Mouse (Mus musculus) kidney, adult 10 weeks (tissue): ENCODE measurements around the gene Ccdc78. TPM values are rescaled to one million over a fixed set of nuclear protein-coding genes. Genes with fewer than 3 reads are reported as not detected.

ENCODE experiments used
- polyA plus RNA-seq: library from polyadenylated mRNA; stranded (reverse); fragments of 350-450 nt; fragmentation: Illumina TruSeq; extraction: RNeasy Lipid Tissue Mini Kit (QIAGEN cat#74804); gene quantifications from one replicate; pipeline ENCODE4 v1.2.3, GENCODE M21; 2014; ENCODE audit warnings: low read depth, low replicate concordance

Gene Ccdc78
- polyA plus RNA-seq = not detected

DNA sequence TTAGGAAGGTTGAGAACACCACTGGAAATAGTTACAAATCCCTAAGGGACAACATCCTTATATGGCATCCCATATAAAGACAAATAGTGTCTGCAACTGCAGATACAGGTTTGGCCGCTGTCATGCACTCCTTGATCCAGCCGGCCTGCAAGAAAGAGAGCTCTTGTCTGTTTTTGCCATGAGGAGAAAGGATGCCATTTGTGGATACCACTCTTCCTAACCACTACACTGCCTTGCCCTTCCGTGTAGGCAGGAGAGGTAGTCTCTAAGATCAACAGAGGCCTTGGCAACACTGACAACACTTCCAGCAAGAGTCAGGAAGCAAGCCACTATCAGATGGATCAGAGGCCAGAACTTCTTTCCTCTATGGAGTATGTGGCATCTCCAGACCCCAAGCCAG is at the start of gene Ccdc78:
Gene Ccdc78, plus strand, starts transcription at position 301 of the 400 bp plus-strand sequence.

GRCm38 (mm10) chr17:25754241-25754640 is 32.1 kb upstream of the Ccdc78 start, which contains the start of gene Msln:
Gene Msln, minus strand, starts transcription at chr17:25754378.

GRCm38 (mm10) chr17:25773549-25774120 is 12.7 kb upstream of the Ccdc78 start, which contains the start of gene Narfl:
Gene Narfl, plus strand, starts transcription at chr17:25773776.

GRCm38 (mm10) chr17:25785281-25785745 is 1.1 kb upstream of the Ccdc78 start, which contains the start of gene Haghl:
Gene Haghl, minus strand, starts transcription at chr17:25785673.

DNA sequence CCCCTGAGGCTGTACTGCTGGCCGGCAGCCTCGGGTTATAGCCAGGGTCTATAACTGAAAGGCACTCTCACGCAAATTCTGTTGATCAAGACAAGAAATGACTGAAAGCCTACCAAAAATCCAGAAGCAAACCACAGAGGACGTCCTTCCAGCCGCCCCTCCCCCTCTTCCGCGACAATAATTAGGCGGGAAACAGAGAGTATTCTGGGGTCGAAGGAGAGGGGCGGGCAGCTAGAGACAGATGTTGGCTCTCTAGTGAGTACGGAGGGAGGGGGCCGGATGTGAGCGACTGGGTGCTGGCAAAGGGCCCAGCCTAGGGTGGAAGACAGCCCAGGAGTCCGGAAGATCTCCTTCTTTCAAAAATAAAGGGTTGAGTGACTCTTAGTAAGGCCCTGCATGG is 6.2 kb downstream of the Ccdc78 start, which contains the start of gene Fam173a:
Gene Fam173a, minus strand, starts transcription at position 287 of the 400 bp plus-strand sequence.

DNA sequence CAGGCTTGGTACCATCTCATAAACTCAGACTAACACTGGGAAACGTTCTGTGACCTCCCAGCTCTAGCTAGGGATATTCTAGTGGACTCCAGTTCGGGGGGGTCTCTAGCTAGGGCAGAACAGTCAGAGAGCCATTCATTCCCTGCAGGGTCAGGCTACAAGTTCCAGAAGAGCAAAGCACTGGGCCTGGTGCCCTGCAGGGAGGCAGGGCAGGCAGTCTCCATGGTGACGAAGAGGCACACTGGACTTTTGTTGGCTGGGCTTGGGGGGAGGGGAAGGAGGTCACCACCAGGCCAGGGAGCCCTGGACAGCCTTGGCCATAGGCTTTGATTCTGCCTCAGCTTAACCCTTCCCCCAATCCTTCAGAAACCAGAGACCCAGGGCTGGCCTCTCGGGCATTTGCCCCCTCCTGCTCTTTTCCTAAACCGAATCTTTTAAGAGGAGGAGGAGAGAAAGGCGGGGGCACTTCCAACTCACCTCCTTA is 9.3 kb downstream of the Ccdc78 start, which contains the start of gene AC134908.4:
Gene AC134908.4, minus strand, starts transcription at position 51 of the 484 bp plus-strand sequence.

GRCm38 (mm10) chr17:25796951-25797369 is 10.6 kb downstream of the Ccdc78 start, which contains the start of gene Metrn:
Gene Metrn, minus strand, starts transcription at chr17:25797136.

DNA sequence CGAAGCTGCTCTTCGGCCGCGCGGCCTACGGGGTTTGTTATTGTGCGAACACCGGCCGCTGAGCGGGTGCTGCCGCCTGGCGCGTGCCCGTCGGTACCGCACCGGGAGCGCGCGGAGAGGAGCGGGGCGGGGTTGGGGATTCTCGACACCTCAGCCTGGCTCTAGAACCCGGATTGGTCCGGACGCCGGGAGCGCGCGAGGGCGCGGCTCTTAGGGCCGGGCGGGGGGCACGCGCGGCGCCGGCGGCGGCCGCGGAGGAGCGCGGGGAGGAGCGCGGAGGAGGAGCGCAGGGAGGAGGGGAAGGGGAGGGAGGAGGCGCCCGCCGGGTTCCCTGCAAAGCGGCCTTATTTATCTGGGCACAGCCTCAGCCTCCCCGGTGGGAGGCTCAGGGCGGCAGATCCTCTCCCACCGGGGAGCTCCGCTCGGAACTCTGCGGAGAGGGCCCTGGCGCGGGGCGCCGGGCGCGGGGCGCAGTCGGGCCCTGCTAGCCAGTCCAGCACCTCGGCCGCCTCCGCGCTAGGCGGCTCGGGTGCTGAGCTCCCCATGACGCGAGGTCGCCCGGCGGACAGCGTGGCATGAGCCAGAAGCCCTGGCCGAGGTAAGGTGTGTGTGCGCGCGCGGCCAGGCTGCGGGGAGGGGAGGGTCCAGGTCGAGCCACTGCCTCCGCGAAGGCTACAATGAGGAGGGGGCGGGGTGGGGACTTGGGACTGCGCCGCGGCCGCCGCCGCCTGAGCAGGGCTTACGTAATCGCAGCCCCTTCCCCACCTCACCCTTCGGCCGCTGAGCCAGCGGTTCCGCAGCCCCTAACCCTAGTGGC is 22.6 kb downstream of the Ccdc78 start, which contains the start of gene Fbxl16:
Gene Fbxl16, plus strand, starts transcription at position 297 of the 817 bp plus-strand sequence.

DNA sequence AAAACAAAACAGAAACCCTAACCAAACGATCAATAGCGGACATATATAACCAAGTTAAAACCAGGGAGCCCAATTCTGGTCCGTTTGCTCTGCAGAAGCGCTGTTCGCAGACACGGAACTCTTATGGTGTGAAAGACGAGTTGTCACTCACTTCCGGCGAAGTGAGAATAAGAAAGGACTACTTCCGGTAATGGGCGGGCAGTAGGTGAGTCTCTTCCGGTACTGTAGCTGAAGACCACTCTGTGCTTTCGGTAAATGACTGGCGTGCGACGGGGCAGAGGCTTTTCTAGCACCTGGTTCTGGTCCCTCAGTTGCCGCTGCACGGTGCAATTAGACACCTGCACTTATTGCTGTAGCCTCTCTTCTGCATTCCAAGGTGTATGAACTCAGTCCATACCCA is 37.1 kb downstream of the Ccdc78 start, which contains the start of gene Wdr24:
Gene Wdr24, plus strand, starts transcription at position 176 of the 400 bp plus-strand sequence.

GRCm38 (mm10) chr17:25828712-25829557 is 42.6 kb downstream of the Ccdc78 start, which contains the start of gene Jmjd8:
Gene Jmjd8, plus strand, starts transcription at chr17:25828867.

GRCm38 (mm10) chr17:25833291-25833663 is 46.9 kb downstream of the Ccdc78 start, which contains the start of gene Stub1:
Gene Stub1, minus strand, starts transcription at chr17:25833404.

GRCm38 (mm10) chr17:25837076-25837410 is 50.7 kb downstream of the Ccdc78 start, which contains the start of gene Rhbdl1:
Gene Rhbdl1, minus strand, starts transcription at chr17:25837295.

Other genes with a start within 250 kb of the Ccdc78 start
- 0.24 TPM for gene Sox8, start 215.9 kb upstream of the Ccdc78 start, polyA plus RNA-seq
- gene Lmf1, start 207.5 kb upstream of the Ccdc78 start, polyA plus RNA-seq = 0.53 TPM
- not detected for gene Gng13, start 69.4 kb upstream of the Ccdc78 start, polyA plus RNA-seq
- gene Chtf18, start 59.2 kb upstream of the Ccdc78 start, polyA plus RNA-seq = not detected
- not detected for gene Rpusd1, start 58.9 kb upstream of the Ccdc78 start, polyA plus RNA-seq
- gene Mslnl, start 50.5 kb upstream of the Ccdc78 start, polyA plus RNA-seq = not detected
- not detected for gene Msln, start 32.2 kb upstream of the Ccdc78 start, polyA plus RNA-seq
- gene Narfl, start 12.8 kb upstream of the Ccdc78 start, polyA plus RNA-seq = 2.3 TPM
- not detected for gene Haghl, start 907 bp upstream of the Ccdc78 start, polyA plus RNA-seq
- not detected for gene Fam173a, start 6.3 kb downstream of the Ccdc78 start, polyA plus RNA-seq
- gene AC134908.4, start 9.1 kb downstream of the Ccdc78 start, polyA plus RNA-seq = not detected
- gene Metrn, start 10.6 kb downstream of the Ccdc78 start, polyA plus RNA-seq = 0.16 TPM
- gene Fbxl16, start 22.5 kb downstream of the Ccdc78 start, polyA plus RNA-seq = 0.77 TPM
- gene Wdr24, start 37.0 kb downstream of the Ccdc78 start, polyA plus RNA-seq = not detected
- 2.4 TPM for gene Jmjd8, start 42.3 kb downstream of the Ccdc78 start, polyA plus RNA-seq
- 5.1 TPM for gene Stub1, start 46.8 kb downstream of the Ccdc78 start, polyA plus RNA-seq
- not detected for gene Rhbdl1, start 50.7 kb downstream of the Ccdc78 start, polyA plus RNA-seq
- gene Gm20683, start 55.2 kb downstream of the Ccdc78 start, polyA plus RNA-seq = not detected
- gene Rhot2, start 58.3 kb downstream of the Ccdc78 start, polyA plus RNA-seq = 13.8 TPM
- 1.2 TPM for gene Wdr90, start 74.9 kb downstream of the Ccdc78 start, polyA plus RNA-seq
- gene Mcrip2, start 82.2 kb downstream of the Ccdc78 start, polyA plus RNA-seq = 2.5 TPM
- 56.3 TPM for gene Mettl26, start 88.5 kb downstream of the Ccdc78 start, polyA plus RNA-seq
- gene Wfikkn1, start 94.3 kb downstream of the Ccdc78 start, polyA plus RNA-seq = not detected
- gene Rab40c, start 133.1 kb downstream of the Ccdc78 start, polyA plus RNA-seq = 0.69 TPM
- gene Pigq, start 158.4 kb downstream of the Ccdc78 start, polyA plus RNA-seq = 56.6 TPM
- 1.2 TPM for gene Nhlrc4, start 158.4 kb downstream of the Ccdc78 start, polyA plus RNA-seq
- gene A930017K11Rik, start 166.0 kb downstream of the Ccdc78 start, polyA plus RNA-seq = not detected
- 0.69 TPM for gene Capn15, start 199.2 kb downstream of the Ccdc78 start, polyA plus RNA-seq